8 mouse cellular contexts compared by ENCODE assay signal in the genomic region with DNA sequence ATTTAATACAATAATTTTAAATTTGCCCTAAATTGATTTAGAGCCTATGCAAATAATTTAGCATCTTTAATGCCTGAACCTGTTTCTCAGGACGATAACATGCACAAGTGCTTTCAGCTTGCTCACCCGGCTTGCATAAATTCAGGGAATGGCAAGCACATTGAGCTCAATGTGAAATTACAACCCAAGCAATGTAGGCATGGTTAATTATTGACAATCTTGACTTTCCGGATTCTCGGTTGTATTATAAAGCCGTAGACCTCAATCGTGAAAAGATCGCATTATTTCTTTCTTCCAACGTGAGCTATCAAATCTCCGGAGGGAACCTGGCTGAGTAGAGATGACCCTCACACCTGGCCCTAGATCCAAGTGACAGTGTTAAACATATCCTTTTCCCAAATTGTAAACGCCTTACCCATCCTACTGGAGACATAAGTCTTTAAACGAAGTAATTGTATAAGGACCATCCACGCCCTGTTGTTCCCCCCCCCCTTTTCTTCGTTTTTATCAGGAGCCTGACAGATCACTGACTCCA. TPM values are rescaled to one million over a fixed set of nuclear protein-coding genes. Genes with fewer than 3 reads are reported as not detected.
DNase-seq lines count a peak whose midpoint lies in the region; ATAC-seq lines count a peak whose summit lies in the region.

No protein-coding gene starts in this region.

- peak overlapping the region; percentile 82 for H3K9ac ChIP-seq in heart, embryonic 11.5 days (ENCODE audit: low read depth, low read length)
- H3K9ac ChIP-seq in embryonic facial prominence, embryonic 15.5 days = peak overlapping the region; percentile 58
- peak overlapping the region; percentile 77 for H3K9ac ChIP-seq in kidney, embryonic 15.5 days
- peak overlapping the region; percentile 88 for H3K9ac ChIP-seq in midbrain, embryonic 13.5 days (replicated peaks)

- H3K36me3 ChIP-seq in heart, embryonic 11.5 days (ENCODE audit: control insufficient read depth, insufficient read depth, low read length) = no peaks in the 10 kb centered on the region
- no peaks in the 10 kb centered on the region for H3K36me3 ChIP-seq in embryonic facial prominence, embryonic 15.5 days
- H3K36me3 ChIP-seq in kidney, embryonic 15.5 days = no peaks in the 10 kb centered on the region
- peaks cover 5% of the 10 kb centered on the region; the same call in 1 of the 2 replicates for H3K36me3 ChIP-seq in midbrain, embryonic 13.5 days

- H3K4me1 ChIP-seq in heart, embryonic 11.5 days (ENCODE audit: control insufficient read depth, insufficient read depth, low read length) = no peaks in the 10 kb centered on the region
- H3K4me1 ChIP-seq in embryonic facial prominence, embryonic 15.5 days = 0 out of 2 replicates have a peak, but pooled peaks cover 9% of the 10 kb centered on the region
- H3K4me1 ChIP-seq in kidney, embryonic 15.5 days = peaks cover 33% of the 10 kb centered on the region
- H3K4me1 ChIP-seq in midbrain, embryonic 13.5 days (replicated peaks) = peaks cover 15% of the 10 kb centered on the region

- intact Hi-C loops in heart, postnatal 10 days (cut with DNase I) = no loop called here

- peak overlapping the region; percentile 88 for H3K4me3 ChIP-seq in heart, embryonic 11.5 days (ENCODE audit: low read depth, low read length)
- H3K4me3 ChIP-seq in embryonic facial prominence, embryonic 15.5 days (replicated peaks) = peak overlapping the region; percentile 61
- peak overlapping the region; percentile 70 for H3K4me3 ChIP-seq in kidney, embryonic 15.5 days (replicated peaks)
- peak overlapping the region; percentile 88 for H3K4me3 ChIP-seq in midbrain, embryonic 13.5 days (replicated peaks)

- H3K4me2 ChIP-seq in heart, embryonic 11.5 days = peak overlapping the region; percentile 70
- peak overlapping the region; percentile 66 for H3K4me2 ChIP-seq in embryonic facial prominence, embryonic 15.5 days (replicated peaks)
- peak overlapping the region; percentile 75 for H3K4me2 ChIP-seq in kidney, embryonic 15.5 days
- peak overlapping the region; percentile 72 for H3K4me2 ChIP-seq in midbrain, embryonic 13.5 days (replicated peaks)

- H3K9me3 ChIP-seq in heart, embryonic 11.5 days (replicated peaks; ENCODE audit: control insufficient read depth, low read length) = no peaks in the 10 kb centered on the region
- no peaks in the 10 kb centered on the region for H3K9me3 ChIP-seq in embryonic facial prominence, embryonic 15.5 days (replicated peaks)
- no peaks in the 10 kb centered on the region for H3K9me3 ChIP-seq in kidney, embryonic 15.5 days (replicated peaks)
- no peaks in the 10 kb centered on the region for H3K9me3 ChIP-seq in midbrain, embryonic 13.5 days

- peaks cover 5% of the 10 kb centered on the region; the same call in 1 of the 2 replicates for H3K27me3 ChIP-seq in heart, embryonic 11.5 days (ENCODE audit: control insufficient read depth, insufficient read depth, low read length)
- no peaks in the 10 kb centered on the region for H3K27me3 ChIP-seq in embryonic facial prominence, embryonic 15.5 days
- H3K27me3 ChIP-seq in kidney, embryonic 15.5 days = no peaks in the 10 kb centered on the region
- H3K27me3 ChIP-seq in midbrain, embryonic 13.5 days = peaks cover 18% of the 10 kb centered on the region; the same call in 1 of the 2 replicates

- DNase-seq in heart, postnatal 10 days = no peak
- no peak for DNase-seq in ovary, postnatal 10 days (ENCODE audit: low spot score)
- no peak for DNase-seq in ovary, postnatal 14 days (ENCODE audit: low spot score)
- DNase-seq in MN1 (ENCODE audit: low spot score) = no peak

- WGBS in heart, embryonic 11.5 days (ENCODE audit: insufficient replicate concordance) = 17% methylated on average over 13 of the region's 13 CpGs
- WGBS in embryonic facial prominence, embryonic 15.5 days = 10% methylated on average over 13 of the region's 13 CpGs
- 9% methylated on average over 13 of the region's 13 CpGs for WGBS in kidney, embryonic 15.5 days
- 13% methylated on average over 13 of the region's 13 CpGs for WGBS in midbrain, embryonic 13.5 days

- ATAC-seq in heart, embryonic 11.5 days (replicated peaks; ENCODE audit: insufficient number of reproducible peaks, low FRiP score, low TSS enrichment) = no peak
- ATAC-seq in embryonic facial prominence, embryonic 15.5 days (ENCODE audit: insufficient number of reproducible peaks, low FRiP score, low TSS enrichment, low read depth) = no peak
- ATAC-seq in kidney, embryonic 15.5 days (replicated peaks; ENCODE audit: low FRiP score) = no peak
- ATAC-seq in midbrain, embryonic 13.5 days = no peak

- peak overlapping the region; percentile 92 for H3K27ac ChIP-seq in heart, embryonic 11.5 days (ENCODE audit: low read depth, low read length)
- H3K27ac ChIP-seq in embryonic facial prominence, embryonic 15.5 days (replicated peaks) = peak overlapping the region; percentile 87
- peak overlapping the region; percentile 95 for H3K27ac ChIP-seq in kidney, embryonic 15.5 days
- peak overlapping the region; percentile 90 for H3K27ac ChIP-seq in midbrain, embryonic 13.5 days

RNA-seq across cellular contexts. Expression of a gene that starts 1.1 kb away (rescaled TPM):
- 22.4 and 27.5 TPM in 2 replicates for polyA plus RNA-seq in heart, embryonic 11.5 days (2014; fragmentation: Nextera tagmentation; extraction: Ambion mirVana)
- 10 to 100 TPM; 45.0 to 47.7 TPM for total RNA-seq in heart, postnatal 10 days (2021)
- polyA plus RNA-seq in embryonic facial prominence, embryonic 15.5 days (2015; fragmentation: Nextera tagmentation; extraction: Ambion mirVana) = 26.9 and 28.0 TPM in 2 replicates
- polyA plus RNA-seq in kidney, embryonic 15.5 days (2015; fragmentation: Nextera tagmentation; extraction: Ambion mirVana) = 32.0 and 33.5 TPM in 2 replicates
- 25.2 and 25.9 TPM in 2 replicates for polyA plus RNA-seq in midbrain, embryonic 13.5 days (2015; fragmentation: Nextera tagmentation; extraction: Ambion mirVana)

RNA-seq across cellular contexts. Expression of a gene that starts 43.7 kb away (rescaled TPM):
- 4.5 and 5.5 TPM in 2 replicates for polyA plus RNA-seq in heart, embryonic 11.5 days (2014; fragmentation: Nextera tagmentation; extraction: Ambion mirVana)
- 10 to 100 TPM; 11.2 to 14.3 TPM for total RNA-seq in heart, postnatal 10 days (2021)
- polyA plus RNA-seq in embryonic facial prominence, embryonic 15.5 days (2015; fragmentation: Nextera tagmentation; extraction: Ambion mirVana) = 13.7 and 15.4 TPM in 2 replicates
- 16.8 and 17.8 TPM in 2 replicates for polyA plus RNA-seq in kidney, embryonic 15.5 days (2015; fragmentation: Nextera tagmentation; extraction: Ambion mirVana)
- polyA plus RNA-seq in midbrain, embryonic 13.5 days (2015; fragmentation: Nextera tagmentation; extraction: Ambion mirVana) = 2.4 and 3.4 TPM in 2 replicates
